Mouse (Mus musculus): Measurements from ENCODE around the gene Cd81.
A peak's percentile ranks its signal among the peaks of the same experiment; 100 is the strongest.

The Cd81 gene

DNA sequence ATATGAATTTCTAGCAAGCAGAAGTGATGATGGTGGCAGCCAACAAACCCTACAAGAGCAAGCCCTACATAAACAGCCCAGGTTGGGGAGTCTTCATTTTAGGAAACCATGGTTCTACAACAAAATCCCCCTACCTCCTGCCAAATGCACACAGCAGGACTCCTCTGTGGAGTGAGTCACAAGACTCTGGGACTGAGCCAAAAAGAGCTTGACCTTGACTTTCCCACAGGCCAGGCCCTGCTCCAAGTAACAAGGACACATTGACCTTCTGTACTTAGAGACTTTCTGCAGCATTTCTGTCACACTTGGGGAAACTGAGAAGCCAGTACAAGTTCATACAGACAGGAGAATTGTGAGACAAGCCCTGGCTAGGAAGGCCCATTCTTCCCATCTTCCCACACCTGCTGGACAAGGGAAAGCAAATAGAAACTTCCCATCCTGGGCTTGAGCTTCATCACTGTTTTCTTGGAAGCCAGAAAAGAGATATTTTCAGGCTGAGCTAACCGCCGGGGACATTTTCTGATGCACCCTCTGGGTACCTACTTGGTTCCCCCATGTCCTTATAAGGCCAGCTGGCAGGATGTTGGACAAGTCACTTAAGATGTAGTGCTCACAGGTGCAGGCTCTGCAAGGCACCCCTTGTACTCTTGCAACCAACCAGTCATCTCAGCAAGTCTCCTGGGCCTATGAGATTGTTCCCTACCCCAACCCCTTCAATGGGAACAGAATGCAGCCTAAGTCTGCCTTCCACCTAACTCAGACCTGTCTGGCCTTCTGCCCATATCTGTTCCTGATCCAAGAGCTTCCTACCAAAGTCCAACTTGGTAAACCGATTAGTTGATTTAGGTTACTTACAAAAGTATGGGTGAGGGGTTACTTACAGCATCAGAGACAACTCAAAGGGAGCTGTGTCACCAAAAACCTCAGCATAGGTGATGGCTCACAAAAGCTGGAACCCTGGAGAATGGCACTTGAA, 2.4 kb upstream of the Cd81 start:
- DNase-seq (ENCODE audit: low read depth), result no peak

- no peak for DNase-seq (ENCODE audit: low read depth)
Observed at GRCm38 (mm10) chr7:143051316-143051715, 1.2 kb upstream of the Cd81 start.

GRCm38 (mm10) chr7:143053008-143053899, 715 bp downstream of the Cd81 start:
- DNase-seq (ENCODE audit: low read depth), result peak; percentile 54

- no peak for DNase-seq (ENCODE audit: low read depth)
Observed at GRCm38 (mm10) chr7:143053961-143054611, 1.5 kb downstream of the Cd81 start.

DNA sequence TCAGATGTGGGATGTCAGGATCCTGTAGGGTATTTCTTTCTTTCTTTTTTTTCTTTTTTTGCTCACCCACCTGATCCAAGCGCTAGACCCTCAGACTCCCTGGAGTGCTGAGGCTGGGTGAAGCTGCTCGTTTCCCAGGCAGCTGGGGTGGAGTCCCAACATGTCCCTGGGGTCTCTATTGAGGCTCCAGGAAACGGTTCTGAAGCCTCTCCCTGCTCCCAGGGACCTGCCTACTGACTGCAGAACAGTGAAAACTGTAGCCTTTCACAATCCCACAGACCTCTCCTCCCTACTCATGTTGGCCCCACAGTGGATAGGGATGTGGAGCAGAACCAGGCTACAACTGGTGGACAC, 2.0 kb downstream of the Cd81 start:
- DNase-seq (ENCODE audit: low read depth), result no peak

GRCm38 (mm10) chr7:143055001-143055400, 2.5 kb downstream of the Cd81 start:
- DNase-seq (ENCODE audit: low read depth), result no peak

- DNase-seq (ENCODE audit: low read depth), result no peak
Observed at GRCm38 (mm10) chr7:143055499-143056186, 3.1 kb downstream of the Cd81 start.

DNA sequence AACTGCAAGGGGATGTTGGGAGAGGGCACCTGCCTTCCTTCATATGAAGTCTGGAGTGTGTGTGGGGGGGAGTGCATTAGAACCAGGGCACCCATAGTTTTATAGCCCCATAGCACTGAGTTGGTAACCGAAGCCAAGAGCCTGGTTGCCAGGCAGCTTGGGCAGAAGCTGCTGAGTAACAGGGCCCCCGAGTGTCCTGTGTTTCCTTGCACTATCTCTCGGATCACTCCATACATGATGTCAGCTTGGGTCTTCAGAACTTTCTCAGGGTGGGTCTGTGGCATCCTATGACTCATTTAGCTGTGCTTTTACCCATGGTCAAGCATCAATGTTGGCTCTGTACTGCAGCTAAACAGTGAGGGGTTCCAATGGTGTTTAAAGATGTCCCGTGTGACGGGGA, 4.5 kb downstream of the Cd81 start:
- no peak for DNase-seq (ENCODE audit: low read depth)

DNA sequence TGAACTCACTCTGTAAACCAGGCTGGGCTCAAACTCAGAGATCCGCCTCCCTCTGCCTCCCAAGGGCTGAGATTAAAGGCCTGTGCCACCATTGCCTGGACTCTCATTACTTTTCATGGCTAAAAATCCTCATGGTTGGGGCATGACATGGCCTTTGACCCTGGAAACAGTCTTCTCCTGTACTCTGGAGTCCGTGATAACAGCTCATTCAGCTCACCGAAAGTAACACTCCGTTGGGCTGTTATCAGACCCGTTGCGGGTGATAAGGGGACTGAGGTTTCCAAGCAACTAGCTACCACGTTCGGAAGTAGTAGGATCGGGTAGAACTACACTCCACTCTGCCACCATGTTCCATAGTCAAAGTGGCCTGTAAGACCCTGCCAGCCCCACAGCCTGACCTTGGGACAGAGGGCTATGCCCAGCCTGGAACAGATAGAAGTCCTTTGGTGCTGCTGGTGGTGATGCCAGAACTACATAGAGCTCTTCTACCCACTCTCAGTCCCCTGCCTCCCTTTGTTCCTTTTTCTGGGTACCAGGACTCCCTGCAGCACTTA, 5.2 kb downstream of the Cd81 start:
- no peak for DNase-seq (ENCODE audit: low read depth)

GRCm38 (mm10) chr7:143058221-143058697, 5.7 kb downstream of the Cd81 start:
- DNase-seq (ENCODE audit: low read depth), result no peak

DNA sequence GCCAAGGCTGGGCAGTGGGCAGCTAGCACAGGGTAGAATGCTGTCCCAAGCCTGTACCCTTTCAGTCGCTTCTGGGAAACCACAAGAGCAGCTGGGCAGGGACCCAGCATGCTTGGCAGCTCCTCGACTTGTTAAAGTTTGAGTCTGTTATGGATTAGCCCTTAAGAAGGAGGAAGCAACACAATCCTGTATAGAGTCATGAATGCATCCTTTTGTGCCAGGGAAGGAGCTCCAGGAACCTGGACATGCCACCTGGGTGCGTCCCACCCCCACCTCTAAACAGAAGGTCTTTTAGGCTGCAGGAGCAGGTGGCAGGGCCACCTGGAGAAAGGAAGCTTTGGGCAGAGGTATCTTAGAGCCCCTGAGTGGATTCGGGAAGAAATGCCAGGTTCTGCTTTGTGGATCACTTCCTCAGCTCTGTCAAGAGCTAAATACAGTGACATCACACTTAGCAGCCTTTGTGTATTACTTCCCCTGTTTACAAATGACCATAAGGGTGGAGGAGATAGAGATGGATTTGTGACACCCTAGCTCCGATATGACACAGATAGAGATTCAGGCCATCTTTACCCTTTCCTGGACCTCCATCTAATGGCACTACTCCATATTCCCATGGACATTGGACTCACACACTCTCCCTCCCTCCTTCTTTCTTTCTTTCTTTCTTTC, 6.8 kb downstream of the Cd81 start:
- DNase-seq (ENCODE audit: low read depth), result no peak

DNA sequence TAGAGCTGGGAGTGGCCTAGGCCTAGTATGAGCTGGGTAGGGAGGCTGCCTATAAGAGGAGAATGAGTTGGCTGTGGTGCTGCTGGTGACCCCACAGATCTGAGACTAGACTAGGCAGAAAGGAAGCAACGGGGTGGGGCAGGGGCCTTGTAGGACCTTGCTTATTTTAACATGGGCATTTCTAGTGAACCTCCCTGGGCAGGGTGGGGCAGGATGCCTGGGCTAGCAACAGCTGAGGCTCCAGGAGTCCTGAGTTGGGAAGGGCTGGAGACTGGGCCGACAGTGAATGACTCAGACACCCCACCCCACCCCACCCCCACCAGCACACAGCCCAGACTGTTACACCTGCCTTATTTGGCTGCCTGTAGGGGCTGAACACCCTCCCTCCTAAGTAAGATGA, 10.2 kb downstream of the Cd81 start:
- DNase-seq (ENCODE audit: low read depth), result no peak

GRCm38 (mm10) chr7:143064226-143064625, 11.7 kb downstream of the Cd81 start:
- no peak for DNase-seq (ENCODE audit: low read depth)

DNA sequence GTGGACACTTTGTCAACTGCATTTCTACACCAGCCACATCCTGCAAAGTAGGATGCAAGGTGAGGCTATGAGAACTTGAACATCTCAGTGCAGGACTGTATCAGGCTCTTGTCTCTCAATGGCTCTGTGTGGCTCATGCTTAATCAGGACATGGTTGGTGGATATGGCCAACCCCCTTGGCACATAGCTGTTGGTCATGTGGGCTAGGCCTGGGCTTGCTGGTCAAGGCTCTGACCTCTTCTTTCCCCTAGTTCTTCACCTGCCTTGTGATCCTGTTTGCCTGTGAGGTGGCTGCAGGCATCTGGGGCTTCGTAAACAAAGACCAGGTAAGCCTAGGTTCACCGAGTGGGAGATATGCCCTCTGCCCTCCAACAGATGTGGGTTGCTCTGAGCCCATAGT, 13.2 kb downstream of the Cd81 start:
- DNase-seq (ENCODE audit: low read depth), result no peak

DNA sequence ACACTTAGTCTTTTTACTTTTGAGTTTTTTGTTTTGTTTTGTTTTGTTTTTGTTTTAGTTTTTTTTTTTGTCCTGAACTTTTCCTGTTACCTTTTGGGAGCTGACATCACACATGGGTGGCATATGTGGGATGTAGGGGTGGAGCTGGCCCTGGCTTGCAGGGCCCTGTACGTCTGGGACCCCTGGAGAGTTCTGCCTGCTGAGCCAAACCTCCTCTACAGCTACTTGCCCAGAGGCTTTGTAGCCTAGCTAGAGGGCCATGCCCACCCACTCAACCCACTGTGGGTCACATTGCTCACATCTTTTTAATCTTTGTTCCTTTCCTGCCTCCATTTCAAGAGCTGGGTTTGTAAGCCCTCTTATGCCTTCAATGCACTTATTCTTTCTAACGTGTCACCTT, 14.9 kb downstream of the Cd81 start:
- no peak for DNase-seq (ENCODE audit: low read depth)

- no peak for DNase-seq (ENCODE audit: low read depth)
Observed at GRCm38 (mm10) chr7:143067897-143068296, 15.4 kb downstream of the Cd81 start.

DNA sequence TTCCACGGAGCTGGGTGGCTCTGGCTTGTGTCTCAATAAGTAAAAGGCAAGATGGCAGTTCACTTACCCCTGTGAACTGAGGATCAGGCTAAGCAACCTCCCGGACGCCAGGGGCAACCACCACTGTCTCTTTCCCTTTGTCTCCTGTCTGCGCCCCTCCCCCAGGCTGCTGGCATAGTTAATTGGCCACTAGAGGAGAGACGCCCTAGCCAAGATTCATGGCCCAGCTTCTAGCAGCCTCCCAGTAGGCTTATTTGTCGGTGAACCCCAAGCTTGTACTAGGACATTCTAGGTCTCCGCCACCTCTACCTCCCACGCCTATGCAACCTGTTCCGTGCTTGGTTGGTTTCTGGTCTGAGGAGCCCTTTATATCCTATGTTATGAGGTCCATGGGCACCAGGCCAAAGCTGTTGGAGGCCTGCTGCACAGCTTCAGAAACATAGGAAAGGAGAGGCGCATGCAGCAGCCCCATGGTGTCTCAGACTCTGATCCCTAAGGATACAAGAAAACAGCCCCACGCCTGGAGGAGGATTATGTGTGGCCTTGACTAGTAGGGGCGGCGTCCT, 15.9 kb downstream of the Cd81 start:
- peak; percentile 29 for DNase-seq (ENCODE audit: low read depth)

DNA sequence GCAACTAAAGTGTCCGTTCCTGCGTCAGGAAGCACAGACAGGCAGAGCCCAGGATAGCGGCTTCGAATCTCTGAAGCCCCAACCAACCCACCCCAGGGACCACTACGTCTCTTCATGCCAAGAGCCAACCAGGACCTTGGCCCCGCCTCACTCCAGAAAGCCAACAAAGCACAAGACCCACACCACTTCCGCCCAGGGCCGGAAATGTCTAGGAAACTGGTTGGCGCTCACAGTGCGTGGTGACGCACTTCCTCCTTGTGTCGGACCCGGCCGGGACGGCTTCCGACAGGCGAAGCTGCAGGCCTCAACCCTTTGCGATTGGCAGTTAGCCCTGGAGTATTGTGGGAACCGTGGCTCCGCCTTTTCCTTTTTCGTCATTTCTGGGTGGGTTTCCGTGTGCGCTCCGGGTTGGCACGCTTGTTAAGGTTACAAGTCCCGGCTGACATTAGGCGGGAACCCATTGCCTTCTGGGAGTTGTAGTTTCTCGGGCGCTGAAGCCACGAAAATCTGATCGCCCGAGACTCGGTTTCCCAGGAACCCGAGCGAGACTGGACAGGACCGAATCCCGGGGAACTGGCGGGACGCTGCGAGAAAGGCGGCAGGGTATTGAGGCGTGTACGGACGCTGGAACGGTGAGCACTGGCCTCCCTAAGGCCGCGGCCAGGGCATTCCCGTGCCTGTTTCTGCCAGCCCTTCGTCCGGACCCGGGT, 16.5 kb downstream of the Cd81 start, which contains the start of gene Tssc4:
Gene Tssc4 (plus strand): TSS at position 368 of the 710 bp plus-strand sequence.
- DNase-seq (ENCODE audit: low read depth), result peak; percentile 99

DNA sequence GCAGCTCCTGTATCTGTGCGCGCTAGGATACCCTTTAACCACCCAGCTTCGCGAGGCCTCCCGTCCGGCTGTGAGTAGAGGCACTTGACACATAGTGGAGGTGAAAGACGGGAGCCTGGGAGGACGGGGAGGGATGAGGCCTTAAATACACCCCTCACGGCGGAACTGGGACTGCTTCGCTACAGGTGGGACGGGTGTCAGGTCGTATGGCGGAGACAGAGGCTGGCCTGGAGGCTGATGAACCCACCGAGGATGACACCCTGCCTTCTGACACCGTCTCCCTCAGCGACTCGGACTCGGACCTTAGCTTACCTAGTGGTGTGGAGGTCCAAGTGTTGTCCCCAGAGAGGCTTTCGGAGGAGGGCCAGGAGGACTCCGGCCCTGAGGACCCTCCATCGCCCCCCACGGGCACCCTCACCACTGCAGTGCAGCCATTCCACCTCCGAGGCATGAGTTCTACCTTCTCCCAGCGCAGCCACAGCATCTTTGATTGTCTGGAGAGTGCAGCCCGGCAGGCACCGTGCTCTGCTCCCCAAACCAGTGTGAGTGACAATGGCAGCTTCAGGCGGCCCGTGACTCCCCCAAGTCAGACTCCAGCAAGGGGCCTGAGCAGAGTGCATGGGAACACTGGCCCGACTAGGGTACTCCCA, 17.3 kb downstream of the Cd81 start:
- DNase-seq (ENCODE audit: low read depth), result no peak
